Mouse (Mus musculus) G1E-ER4 (cell line): ENCODE results near the gene St5. TPM values are rescaled to one million over a fixed set of nuclear protein-coding genes. Genes with fewer than 3 reads are reported as not detected.

ENCODE experiments used
- GATA1 ChIP-seq: IDR thresholded peaks from one replicate; pipeline ENCODE4 v1.8.0; 2012; ENCODE audit warnings: low read length, inconsistent platforms
- polyA plus RNA-seq: library from polyadenylated mRNA; stranded (reverse); fragments of >175 nt; gene quantifications from 2 replicates; pipeline ENCODE4 v1.2.3, GENCODE M21; 2012

St5 gene
- 0.16 and 0.18 TPM in 2 replicates for polyA plus RNA-seq

DNA sequence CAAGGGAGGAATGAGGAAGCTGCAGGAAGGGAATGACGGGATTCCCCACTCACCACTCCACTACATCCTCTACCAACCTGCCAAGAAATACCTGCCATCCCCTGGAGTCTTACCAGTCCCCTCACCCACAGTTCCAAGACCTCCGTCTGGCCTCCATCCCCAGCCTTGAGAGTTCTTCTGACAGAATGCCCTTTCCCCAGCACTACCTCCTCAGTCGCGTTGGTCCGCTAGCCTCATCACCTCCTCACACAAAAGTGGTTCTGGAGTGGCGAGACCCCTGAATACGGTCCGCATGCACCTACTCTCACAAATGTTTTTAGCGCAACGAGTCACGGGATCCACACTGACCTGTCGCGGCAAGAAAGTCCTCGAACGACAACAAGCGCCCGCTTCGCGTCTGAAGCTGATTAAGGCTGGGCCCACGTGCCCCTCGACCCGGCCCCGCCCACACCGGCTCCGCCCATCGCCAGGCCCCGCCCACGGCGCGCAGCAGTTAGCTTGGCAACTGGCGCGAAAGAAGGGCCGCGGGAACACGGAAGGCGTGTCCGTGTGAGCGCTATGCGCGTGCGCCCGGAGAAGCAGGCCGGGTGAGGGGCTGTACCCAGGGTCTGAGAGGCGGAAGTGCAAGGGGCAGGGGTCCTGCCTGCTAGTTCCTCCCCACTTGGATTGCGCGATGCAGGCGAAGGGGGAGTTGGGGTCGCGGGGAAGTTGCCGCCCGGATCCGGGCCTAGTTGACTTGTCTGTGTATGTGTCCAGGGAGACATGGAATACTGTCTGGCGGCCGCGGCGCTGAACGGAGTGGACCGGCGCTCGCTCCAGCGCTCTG lies at the start of gene St5, which contains the start of gene Akip1:
TSS of gene St5 (minus strand) at position 416 of the 826 bp plus-strand sequence.
TSS of gene Akip1 (plus strand) at position 501 of the 826 bp plus-strand sequence.
- no peak for TF ChIP-seq GATA1

DNA sequence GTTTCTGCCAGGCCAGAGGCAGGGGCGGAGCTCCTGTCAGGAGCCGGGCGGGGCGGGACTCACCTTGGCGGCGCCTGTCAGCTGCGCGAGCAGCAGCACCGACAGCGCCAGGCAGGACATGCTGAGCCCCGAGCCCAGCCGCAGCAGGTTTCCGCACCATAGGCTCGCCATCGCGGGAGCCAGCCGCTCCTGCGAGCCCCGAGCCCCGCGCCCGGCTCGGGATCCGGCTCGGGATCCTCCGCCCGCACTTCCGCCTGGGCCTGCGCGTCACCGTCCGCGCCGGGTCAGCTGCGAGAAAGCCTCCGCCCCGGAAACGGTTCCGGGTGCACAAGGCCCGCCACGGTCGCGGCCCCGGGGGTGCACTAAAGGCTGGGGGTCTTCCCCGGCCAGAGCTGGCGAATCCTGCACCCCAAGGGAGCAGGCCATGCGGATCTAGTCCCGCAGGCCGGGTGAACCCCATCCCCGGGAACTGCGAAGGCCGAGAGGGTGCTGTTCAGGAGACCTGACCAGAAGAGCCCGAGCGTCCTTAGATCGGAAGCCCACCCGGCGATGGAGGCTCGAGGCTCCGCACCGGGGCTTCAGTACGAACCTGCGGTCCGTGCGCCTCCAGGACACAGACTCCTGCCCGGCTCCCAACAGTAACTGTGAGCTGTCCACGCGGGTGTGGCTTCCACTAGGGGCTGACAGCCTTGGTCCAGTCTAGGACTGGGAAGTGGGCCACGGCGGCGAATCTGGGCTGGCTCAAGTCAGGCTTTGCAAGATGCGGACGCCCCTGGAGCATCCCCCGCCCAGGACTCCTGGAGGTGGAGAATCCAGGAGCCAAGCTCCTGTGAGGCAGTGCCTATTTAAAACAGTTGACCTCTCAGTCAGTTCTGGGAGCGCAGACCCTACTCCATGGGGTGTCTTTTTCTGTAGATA lies 48.9 kb upstream of the St5 start, which contains the start of gene Tmem9b:
TSS of gene Tmem9b (minus strand) at position 868 of the 918 bp plus-strand sequence.
- no peak for TF ChIP-seq GATA1

DNA sequence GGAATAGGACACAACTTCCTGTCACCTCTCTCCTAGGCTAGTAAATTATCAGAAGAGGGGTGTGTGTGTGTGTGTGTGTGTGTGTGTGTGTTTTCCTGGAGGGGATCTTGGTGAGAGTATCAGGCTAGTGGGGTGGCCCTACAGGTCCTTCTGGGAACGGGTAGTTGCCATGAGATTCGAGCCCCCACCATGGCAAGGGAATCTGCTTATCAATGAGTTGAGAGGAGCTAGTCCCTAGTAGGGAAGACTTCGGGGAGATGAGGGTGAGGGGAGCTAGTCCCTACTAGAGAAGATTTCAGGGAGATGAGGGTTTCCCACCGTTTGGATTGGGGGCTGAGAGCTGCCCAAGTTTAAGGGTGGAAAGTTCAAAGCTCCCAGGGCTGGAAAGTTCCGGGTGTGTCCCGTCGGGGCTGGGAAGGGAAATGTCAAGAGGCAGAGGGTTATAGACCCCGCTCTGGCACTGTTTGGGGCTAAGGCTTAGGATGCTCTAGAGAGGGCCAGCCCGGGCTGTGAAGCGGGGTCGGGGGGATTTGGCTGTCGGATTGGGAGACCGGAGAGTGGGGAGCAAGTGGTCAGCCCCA lies 48.1 kb upstream of the St5 start:
- TF ChIP-seq GATA1 = no peak

DNA sequence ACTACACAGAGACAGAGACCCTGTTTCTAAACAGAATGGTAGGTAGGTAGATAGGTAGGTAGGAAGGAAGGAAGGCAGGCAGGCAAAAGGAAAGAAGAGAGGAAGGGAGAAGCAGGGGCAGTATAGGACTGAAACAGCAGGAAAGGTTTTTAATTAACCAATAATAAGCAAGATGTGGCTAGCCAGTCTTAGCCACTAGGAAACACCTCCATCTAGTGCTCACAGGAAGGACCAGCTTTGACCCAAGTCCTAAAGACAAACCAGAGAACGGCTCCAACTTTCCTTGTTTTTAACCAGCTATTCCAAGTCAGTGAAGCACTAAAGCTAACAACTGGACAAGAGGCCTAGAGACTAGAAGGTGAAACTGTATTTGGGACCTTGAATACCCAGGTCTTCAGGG lies 44.3 kb upstream of the St5 start:
- TF ChIP-seq GATA1 = no peak

DNA sequence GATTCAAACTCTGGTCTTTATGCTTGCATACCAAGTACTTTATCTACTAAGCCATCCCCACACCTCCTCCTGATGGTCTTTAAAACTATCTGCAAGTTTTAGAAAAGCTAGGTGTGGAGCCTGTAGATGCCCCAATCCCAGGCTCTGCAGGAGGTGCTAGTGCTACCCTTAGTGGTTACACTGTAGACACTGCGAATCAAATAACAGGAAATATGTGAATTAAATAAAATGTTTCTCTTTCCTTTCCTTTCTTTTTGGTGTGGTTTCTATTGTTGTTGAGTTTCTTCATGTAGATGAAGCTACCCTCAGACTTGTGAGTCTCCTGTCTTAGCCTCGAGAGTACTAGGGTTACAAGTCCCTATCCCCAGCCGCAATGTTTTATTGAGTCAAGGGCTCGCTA lies 38.3 kb upstream of the St5 start:
- no peak for TF ChIP-seq GATA1

DNA sequence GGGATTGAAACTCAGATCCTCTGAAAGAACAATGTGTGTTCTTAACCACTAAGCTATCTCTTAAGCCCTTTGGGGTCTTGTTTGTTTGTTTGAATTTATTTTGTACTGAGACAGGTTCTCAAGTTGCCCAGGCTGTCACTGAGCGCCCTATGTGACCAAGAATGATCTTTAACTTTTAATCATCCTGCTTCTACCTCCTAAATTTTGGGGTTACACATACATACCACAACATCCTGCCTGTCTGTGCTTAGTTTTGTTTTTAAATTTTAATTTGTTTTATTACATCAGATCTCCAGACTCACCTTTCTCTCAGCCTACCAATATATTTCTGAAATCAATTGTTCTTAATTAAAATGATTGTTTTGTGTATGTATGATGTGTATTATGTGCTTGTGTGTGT lies 37.7 kb upstream of the St5 start:
- no peak for TF ChIP-seq GATA1

DNA sequence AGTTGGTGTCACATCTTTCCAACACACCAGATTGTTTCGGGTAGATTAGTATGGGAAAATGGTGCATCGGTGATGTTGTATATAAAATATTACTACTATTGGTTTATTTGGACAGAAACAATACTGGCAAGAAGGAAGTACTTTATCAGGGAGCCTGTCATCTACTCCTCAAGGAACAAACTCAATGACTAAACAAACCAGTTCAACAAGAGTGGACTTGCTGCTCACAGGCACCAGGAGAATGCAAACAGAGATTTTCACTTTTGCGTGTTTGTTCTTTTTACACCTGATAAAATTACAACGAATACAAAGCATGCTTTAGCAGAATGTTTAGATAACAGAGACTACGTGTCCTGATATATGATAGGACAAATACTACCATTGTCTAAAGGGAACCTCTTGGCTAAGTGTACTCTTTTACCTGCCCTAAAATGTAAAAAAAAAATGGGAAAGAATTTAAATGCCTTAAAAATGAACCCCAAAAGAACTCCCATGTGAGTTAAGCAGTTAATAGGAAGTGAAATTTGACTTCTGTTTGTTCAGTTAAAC lies 36.5 kb upstream of the St5 start:
- no peak for TF ChIP-seq GATA1

DNA sequence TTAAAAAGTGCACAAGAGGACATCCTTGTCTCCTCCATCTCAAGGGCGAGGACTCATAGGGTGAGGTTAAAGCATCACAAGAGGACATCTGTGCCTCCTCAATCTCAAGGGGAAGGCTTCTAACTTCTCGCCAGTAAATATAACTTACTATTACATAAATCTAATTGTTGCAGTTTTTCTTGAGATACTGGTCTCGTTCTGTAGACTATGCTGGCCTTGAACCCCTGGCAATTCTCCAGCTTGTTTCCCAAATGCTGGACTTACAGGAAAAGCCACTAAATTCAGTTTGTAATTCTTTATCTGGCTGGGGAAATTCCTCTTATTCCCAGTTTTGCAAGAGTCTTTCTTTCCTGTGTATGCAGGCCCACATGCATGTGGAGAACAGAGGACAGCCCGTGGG lies 31.4 kb upstream of the St5 start:
- no peak for TF ChIP-seq GATA1

DNA sequence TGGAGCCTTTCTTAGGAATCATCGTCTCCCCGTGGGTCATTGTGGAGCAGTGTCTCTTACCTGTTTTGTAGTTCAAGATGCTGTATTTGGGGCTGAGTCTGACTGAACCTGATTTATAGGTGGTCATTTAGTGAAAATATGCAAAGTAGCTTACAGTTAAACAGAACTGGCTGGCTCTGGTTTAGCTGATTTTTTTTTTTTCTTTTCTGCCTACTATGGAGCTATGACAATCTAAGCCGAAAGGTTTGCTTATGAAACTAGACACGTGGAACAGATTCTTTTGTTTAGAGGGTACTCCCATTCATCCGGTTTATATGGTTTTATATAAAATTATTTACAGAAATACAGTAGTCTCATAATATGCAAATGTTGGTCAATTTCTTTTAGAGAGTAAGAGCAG lies 28.2 kb upstream of the St5 start, which contains the start of gene Ascl3:
TSS of gene Ascl3 (minus strand) at position 101 of the 400 bp plus-strand sequence.
- no peak for TF ChIP-seq GATA1

DNA sequence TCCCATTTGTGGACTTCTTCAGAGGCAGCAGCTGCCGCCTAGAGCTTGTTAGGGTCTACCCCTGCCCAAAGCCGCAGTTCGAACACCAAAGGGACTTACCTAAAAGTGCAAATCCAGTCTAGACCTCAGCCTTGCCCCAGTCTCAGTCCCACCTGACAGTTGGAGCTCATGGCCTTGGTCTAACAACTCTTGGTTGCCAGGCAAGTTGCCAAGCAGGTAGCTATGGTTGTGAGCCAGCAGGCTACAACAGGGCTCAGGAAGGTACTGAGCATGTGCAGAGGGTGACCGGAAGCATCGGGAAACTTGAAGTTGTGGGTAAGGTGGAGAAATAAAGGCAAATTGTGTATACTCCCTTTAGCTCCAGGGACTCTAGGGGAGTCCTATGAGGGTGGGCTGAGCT lies 20.3 kb upstream of the St5 start, which contains the start of gene BC051019:
TSS of gene BC051019 (minus strand) at position 154 of the 400 bp plus-strand sequence.
- no peak for TF ChIP-seq GATA1

DNA sequence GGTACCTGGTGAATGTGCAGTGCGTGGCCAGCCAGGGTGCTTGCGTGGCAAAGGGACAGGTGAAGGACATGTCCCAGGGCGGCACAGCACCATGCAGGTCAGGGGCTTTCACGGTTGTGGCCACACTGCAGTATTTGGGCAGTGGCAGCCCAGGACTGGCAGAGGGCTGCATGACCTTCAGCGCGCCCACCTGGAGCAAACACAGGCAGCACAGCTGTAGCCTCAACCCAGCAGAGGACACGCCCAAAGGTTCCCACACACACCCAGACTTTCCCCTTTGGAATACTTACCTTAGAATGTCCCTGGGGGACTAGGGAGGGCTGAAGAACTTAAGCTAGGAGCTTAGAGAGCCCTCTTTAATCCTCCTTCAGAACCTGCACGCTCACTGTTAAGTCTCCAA lies 19.7 kb upstream of the St5 start:
- TF ChIP-seq GATA1 = no peak

DNA sequence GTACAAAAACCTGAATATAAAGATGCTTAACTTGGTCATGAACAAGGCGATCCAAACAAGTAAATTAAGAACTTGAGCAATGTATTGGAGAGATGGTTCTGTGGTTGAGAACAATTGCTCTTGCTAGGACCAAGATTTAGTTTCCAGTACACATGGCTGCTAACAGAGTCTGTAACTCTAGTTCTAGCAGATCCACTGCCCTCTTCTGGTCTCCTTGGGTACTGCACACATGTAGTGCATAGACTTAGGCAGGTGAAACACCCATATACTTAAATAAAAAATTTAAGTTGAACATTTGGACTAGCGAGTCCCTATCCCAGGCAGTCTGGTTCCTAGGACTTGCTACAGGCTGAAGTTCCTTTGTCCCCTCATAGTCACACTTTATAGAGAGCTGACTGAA lies 19.2 kb upstream of the St5 start:
- no peak for TF ChIP-seq GATA1

DNA sequence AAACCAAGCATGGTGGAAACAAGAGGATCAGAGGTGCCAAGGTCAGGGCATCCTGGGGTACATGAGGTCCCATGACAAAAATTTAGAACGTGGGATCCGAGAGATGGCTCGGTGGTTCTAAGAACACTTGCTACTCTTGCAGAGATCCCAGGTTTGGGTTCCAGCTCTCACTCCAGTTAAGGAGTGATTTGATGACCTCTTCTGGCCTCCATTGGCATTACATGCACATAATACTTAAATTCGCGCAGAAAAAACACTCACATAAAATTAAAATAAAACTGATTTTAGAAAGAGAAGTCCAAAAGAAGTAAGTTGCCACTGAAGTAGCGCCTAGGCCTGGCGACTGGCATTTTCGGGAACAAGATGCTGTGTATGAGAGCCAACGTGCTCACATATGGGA lies 15.9 kb upstream of the St5 start:
- no peak for TF ChIP-seq GATA1

DNA sequence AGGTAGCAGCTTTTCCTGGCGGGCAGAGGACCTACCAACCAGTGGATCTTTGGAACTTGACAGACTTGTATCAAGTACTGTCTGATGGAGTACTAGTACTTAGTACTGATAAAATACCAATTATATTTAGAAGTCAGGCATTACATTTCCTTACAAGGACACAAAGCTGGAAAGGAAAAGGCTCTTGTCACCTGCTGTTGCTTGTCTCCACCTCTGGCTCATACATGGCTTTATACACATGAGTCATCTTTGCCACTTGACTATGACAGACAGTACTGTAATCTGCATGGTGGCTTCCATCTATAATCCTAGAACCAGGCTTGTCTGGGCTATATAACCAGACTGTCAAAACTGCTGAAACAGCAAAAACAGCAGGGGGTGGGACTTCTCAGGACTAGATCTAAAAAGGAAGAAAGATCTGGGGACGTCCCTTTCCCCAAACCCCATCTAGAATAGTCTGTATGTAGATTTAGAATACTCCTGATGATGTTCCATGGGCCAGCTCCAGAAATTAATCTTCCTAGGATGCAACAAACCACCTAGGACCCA lies 10.1 kb upstream of the St5 start:
- no peak for TF ChIP-seq GATA1

DNA sequence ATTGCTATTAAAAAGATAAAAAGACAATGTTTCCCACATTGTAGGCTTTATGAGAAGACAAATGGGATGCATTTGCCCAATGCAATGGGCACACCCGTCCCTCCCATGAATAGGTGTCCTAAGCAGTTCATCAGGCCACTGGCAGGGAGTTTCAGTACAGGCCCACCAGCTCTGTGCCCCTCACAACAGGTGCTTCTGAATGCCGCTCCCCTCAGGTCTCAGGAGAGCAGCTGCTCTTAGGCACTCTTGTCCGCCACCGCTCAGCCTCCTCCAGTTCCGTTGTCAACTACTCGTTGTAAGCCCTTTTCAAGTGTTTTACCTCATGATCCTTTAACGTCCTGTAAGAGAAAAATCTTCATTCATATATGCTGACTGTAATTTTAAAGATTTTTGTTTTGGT lies 8.8 kb upstream of the St5 start:
- no peak for TF ChIP-seq GATA1

DNA sequence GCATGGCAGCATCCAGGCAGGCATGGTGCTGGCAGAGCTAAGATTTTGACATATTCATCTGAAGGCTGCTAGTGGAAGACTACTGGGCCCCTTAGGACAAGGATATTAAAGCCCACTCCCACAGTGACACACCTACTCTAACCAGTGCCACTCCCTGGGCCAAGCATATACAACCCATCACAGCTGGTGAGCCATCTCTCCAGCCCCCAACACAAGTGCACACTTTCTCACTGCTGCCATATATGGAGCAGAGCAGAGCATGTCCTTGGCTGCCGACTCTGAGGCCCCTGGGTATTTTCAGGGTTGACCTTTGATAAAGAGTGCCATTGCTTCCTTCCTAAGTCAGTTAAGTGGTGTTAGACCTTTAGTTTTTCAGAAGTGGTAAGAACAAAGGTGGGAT lies 6.7 kb upstream of the St5 start:
- no peak for TF ChIP-seq GATA1
